ENCODE assay signal across 8 mouse cellular contexts in genomic region chrX:142228055-142228768, GRCm38 (mm10). TPM values are rescaled to one million over a fixed set of nuclear protein-coding genes. Genes with fewer than 3 reads are reported as not detected.
DNase-seq lines count a peak whose midpoint lies in the region; ATAC-seq lines count a peak whose summit lies in the region.

No protein-coding gene starts in this region.

- H3K27ac ChIP-seq in hindbrain, embryonic 14.5 days = peak overlapping the region; percentile 83

- peak; percentile 98 for ATAC-seq in hindbrain, embryonic 14.5 days (ENCODE audit: low FRiP score)

- 21% methylated on average over 26 of the region's 42 CpGs for WGBS in hindbrain, embryonic 14.5 days

- H3K4me2 ChIP-seq in hindbrain, embryonic 14.5 days (replicated peaks) = peak overlapping the region; percentile 51

- H3K36me3 ChIP-seq in hindbrain, embryonic 14.5 days (replicated peaks; ENCODE audit: control insufficient read depth, insufficient read depth) = no peaks in the 10 kb centered on the region

- H3K9ac ChIP-seq in hindbrain, embryonic 14.5 days = peak overlapping the region; percentile 61

- no peaks in the 10 kb centered on the region for H3K4me1 ChIP-seq in hindbrain, embryonic 14.5 days (replicated peaks; ENCODE audit: control insufficient read depth, insufficient read depth, low read length)

- H3K4me3 ChIP-seq in hindbrain, embryonic 14.5 days (replicated peaks; ENCODE audit: low read length) = peak overlapping the region; percentile 48

- no peaks in the 10 kb centered on the region for H3K9me3 ChIP-seq in hindbrain, embryonic 14.5 days (ENCODE audit: control insufficient read depth, low read length)

- no peaks in the 10 kb centered on the region for H3K27me3 ChIP-seq in hindbrain, embryonic 14.5 days (ENCODE audit: control insufficient read depth, insufficient read depth, low read length)

- peak; percentile 59 for DNase-seq in T-cell, adult 2 months (ENCODE audit: low spot score)
- DNase-seq in cerebellum, postnatal 25 days = peak; percentile 80 to 88
- peak; percentile 31 to 46 for DNase-seq in frontal cortex, postnatal 25 days (ENCODE audit: low spot score in 2 of 2)
- peak; percentile 69 for DNase-seq in hindbrain, embryonic 14.5 days (ENCODE audit: low spot score)
- DNase-seq in layer of hippocampus, postnatal 36 days = peak; percentile 56 to 62
- DNase-seq in lung, postnatal 4 days = peak; percentile 76 to 84
- DNase-seq in retina, postnatal 7 days (ENCODE audit: low read depth, low spot score) = peak; percentile 57
- DNase-seq in urinary bladder, postnatal 14 days (ENCODE audit: low spot score) = peak; percentile 63

RNA-seq across cellular contexts. Expression of gene Nxt2, which starts 1.6 kb away (rescaled TPM):
- 20.4 and 25.1 TPM in 2 replicates for polyA plus RNA-seq in hindbrain, embryonic 14.5 days (2014; fragmentation: Nextera tagmentation; extraction: Ambion mirVana)
- total RNA-seq in layer of hippocampus, postnatal 36 days (2021) = 10 to 100 TPM; 29.6 to 29.8 TPM

RNA-seq across cellular contexts. Expression of gene Gucy2f, which starts 31.5 kb away (rescaled TPM):
- polyA plus RNA-seq in hindbrain, embryonic 14.5 days (2014; fragmentation: Nextera tagmentation; extraction: Ambion mirVana) = 0.18 and 0.36 TPM in 2 replicates
- under 1 TPM; 0.42 to 0.73 TPM for total RNA-seq in layer of hippocampus, postnatal 36 days (2021)

Comparison
In these comparisons a context has a peak if more than half of its experiments do, and no peak if none do; other contexts are left out.
1. Peak in every context shown above with its lines: DNase-seq, ATAC-seq, H3K4me3 ChIP-seq and H3K27ac ChIP-seq.